Comparison of ENCODE assay signal across 23 mouse cellular contexts in genomic region chr11:47473493-47474230, GRCm38 (mm10).
A peak's percentile ranks its signal among the peaks of the same experiment; 100 is the strongest.
DNase-seq lines count a peak whose midpoint lies in the region; ATAC-seq and TF ChIP-seq lines count a peak whose summit lies in the region.
"Had no signal": no experiment of that assay in that cellular context is flagged by ENCODE, and none has a peak within 500 bp of the region (broad histone marks: within the 10 kb centered on the region; RNA-seq: fewer than 3 reads in every experiment).

No protein-coding gene starts in this region.

- no peak for ATAC-seq in embryonic facial prominence, embryonic 14.5 days (ENCODE audit: low read depth)
- no peak for ATAC-seq in limb, embryonic 14.5 days (ENCODE audit: low FRiP score, low read depth)
- no peak for ATAC-seq in hindbrain, embryonic 16.5 days
- ATAC-seq: inflammation-experienced regulatory T-cells, adult 6 months had no signal

- H3K4me2 ChIP-seq in embryonic facial prominence, embryonic 14.5 days (ENCODE audit: low read depth, low read length), result no peak overlapping the region
- no peak overlapping the region for H3K4me2 ChIP-seq in limb, embryonic 14.5 days (replicated peaks; ENCODE audit: low read depth, low read length, severe bottlenecking)
- no peak overlapping the region for H3K4me2 ChIP-seq in hindbrain, embryonic 16.5 days (ENCODE audit: low read length)
- H3K4me2 ChIP-seq: embryonic facial prominence, embryonic 12.5 days; hindbrain, embryonic 12.5 days; liver, embryonic 13.5 days; lung, embryonic 14.5 days had no signal

- H3K9me3 ChIP-seq in embryonic facial prominence, embryonic 14.5 days (ENCODE audit: control insufficient read depth, low read length), result no peaks in the 10 kb centered on the region
- no peaks in the 10 kb centered on the region for H3K9me3 ChIP-seq in embryonic facial prominence, embryonic 10.5 days
- no peaks in the 10 kb centered on the region for H3K9me3 ChIP-seq in limb, embryonic 14.5 days (ENCODE audit: control insufficient read depth, low read length)
- no peaks in the 10 kb centered on the region for H3K9me3 ChIP-seq in limb, embryonic 10.5 days (replicated peaks)
- H3K9me3 ChIP-seq in hindbrain, embryonic 16.5 days (ENCODE audit: control insufficient read depth, low read length), result no peaks in the 10 kb centered on the region
- H3K9me3 ChIP-seq: embryonic facial prominence, embryonic 12.5 days; G1E; hindbrain, embryonic 12.5 days; liver, embryonic 13.5 days; midbrain, embryonic 10.5 days had no signal

- DNase-seq in embryonic facial prominence, embryonic 14.5 days (ENCODE audit: low spot score), result peak; percentile 52
- no peak for DNase-seq in embryonic facial prominence, embryonic 10.5 days (ENCODE audit: low spot score)
- peak; percentile 5 for DNase-seq in limb, embryonic 14.5 days (ENCODE audit: low spot score)
- DNase-seq in limb, embryonic 10.5 days (ENCODE audit: low spot score), result no peak
- peak; percentile 30 to 65 for DNase-seq in left cerebral cortex, postnatal 14 days (ENCODE audit: low spot score in 2 of 2)
- peak; percentile 2 for DNase-seq in right cerebral cortex, postnatal 4 days
- no peak for DNase-seq in gastrocnemius, postnatal 36 days
- DNase-seq: adrenal gland, postnatal 14 days; cerebellum, adult 11 months; gastrocnemius, postnatal 14 days; heart, adult 2 months; kidney, adult 9 months; layer of hippocampus, adult 9-11 months; liver, embryonic 13.5 days; lung, embryonic 14.5 days had no signal

- no peak overlapping the region for H3K9ac ChIP-seq in embryonic facial prominence, embryonic 14.5 days (ENCODE audit: low read depth, low read length)
- H3K9ac ChIP-seq in limb, embryonic 14.5 days (ENCODE audit: low read depth, low read length, severe bottlenecking), result no peak overlapping the region
- H3K9ac ChIP-seq in hindbrain, embryonic 16.5 days (ENCODE audit: low read depth, low read length), result no peak overlapping the region
- H3K9ac ChIP-seq: embryonic facial prominence, embryonic 12.5 days; hindbrain, embryonic 12.5 days; liver, embryonic 13.5 days; lung, embryonic 14.5 days had no signal

- TF ChIP-seq POLR2A in limb, embryonic 14.5 days (IDR thresholded peaks at IDR 0.05; ENCODE audit: borderline replicate concordance, extremely low read depth, insufficient read depth, insufficient read length), result no peak

- intact Hi-C loops in left cerebral cortex, postnatal 14 days (cut with DNase I), result no loop called here
- intact Hi-C loops in gastrocnemius, postnatal 36 days (cut with DNase I), result no loop called here

- no peak overlapping the region for H3K27ac ChIP-seq in embryonic facial prominence, embryonic 14.5 days (replicated peaks; ENCODE audit: low read depth, low read length)
- H3K27ac ChIP-seq in embryonic facial prominence, embryonic 10.5 days (replicated peaks), result no peak overlapping the region
- no peak overlapping the region for H3K27ac ChIP-seq in limb, embryonic 14.5 days (replicated peaks; ENCODE audit: low read depth, low read length)
- no peak overlapping the region for H3K27ac ChIP-seq in limb, embryonic 10.5 days
- H3K27ac ChIP-seq in hindbrain, embryonic 16.5 days (ENCODE audit: low read depth, low read length), result no peak overlapping the region
- H3K27ac ChIP-seq: embryonic facial prominence, embryonic 12.5 days; heart, adult 2 months; hindbrain, embryonic 12.5 days; liver, embryonic 13.5 days; macrophage; midbrain, embryonic 10.5 days; stomach, postnatal 0 days had no signal

- H3K4me3 ChIP-seq in embryonic facial prominence, embryonic 14.5 days (ENCODE audit: low read depth, low read length), result no peak overlapping the region
- H3K4me3 ChIP-seq in embryonic facial prominence, embryonic 10.5 days, result no peak overlapping the region
- H3K4me3 ChIP-seq in limb, embryonic 14.5 days (replicated peaks; ENCODE audit: low read length), result no peak overlapping the region
- no peak overlapping the region for H3K4me3 ChIP-seq in limb, embryonic 10.5 days
- no peak overlapping the region for H3K4me3 ChIP-seq in hindbrain, embryonic 16.5 days (ENCODE audit: low read length)
- H3K4me3 ChIP-seq: embryonic facial prominence, embryonic 12.5 days; heart, adult 2 months; hindbrain, embryonic 12.5 days; liver, embryonic 13.5 days; midbrain, embryonic 10.5 days had no signal

- H3K4me1 ChIP-seq in embryonic facial prominence, embryonic 14.5 days (ENCODE audit: control insufficient read depth, insufficient read depth, low read length), result no peaks in the 10 kb centered on the region
- no peaks in the 10 kb centered on the region for H3K4me1 ChIP-seq in embryonic facial prominence, embryonic 10.5 days
- H3K4me1 ChIP-seq in limb, embryonic 14.5 days (ENCODE audit: control insufficient read depth, insufficient read depth, low read length), result no peaks in the 10 kb centered on the region
- H3K4me1 ChIP-seq in limb, embryonic 10.5 days, result no peaks in the 10 kb centered on the region
- H3K4me1 ChIP-seq in hindbrain, embryonic 16.5 days (ENCODE audit: control insufficient read depth, insufficient read depth, low read depth, low read length), result no peaks in the 10 kb centered on the region
- H3K4me1 ChIP-seq: embryonic facial prominence, embryonic 12.5 days; hindbrain, embryonic 12.5 days; liver, embryonic 13.5 days; midbrain, embryonic 10.5 days had no signal

- WGBS in embryonic facial prominence, embryonic 14.5 days, result 41% methylated on average over 1 of the region's 1 CpGs
- 59% methylated on average over 1 of the region's 1 CpGs for WGBS in embryonic facial prominence, embryonic 10.5 days
- 40% methylated on average over 1 of the region's 1 CpGs for WGBS in limb, embryonic 14.5 days
- WGBS in limb, embryonic 10.5 days, result 60% methylated on average over 1 of the region's 1 CpGs
- 26% methylated on average over 1 of the region's 1 CpGs for WGBS in hindbrain, embryonic 16.5 days

- H3K36me3 ChIP-seq in embryonic facial prominence, embryonic 14.5 days (ENCODE audit: control insufficient read depth, insufficient read depth, low read length), result no peaks in the 10 kb centered on the region
- no peaks in the 10 kb centered on the region for H3K36me3 ChIP-seq in embryonic facial prominence, embryonic 10.5 days (replicated peaks)
- H3K36me3 ChIP-seq in limb, embryonic 14.5 days (ENCODE audit: control insufficient read depth, insufficient read depth, low read length), result no peaks in the 10 kb centered on the region
- no peaks in the 10 kb centered on the region for H3K36me3 ChIP-seq in limb, embryonic 10.5 days
- H3K36me3 ChIP-seq in hindbrain, embryonic 16.5 days (ENCODE audit: control insufficient read depth, insufficient read depth, low read length), result no peaks in the 10 kb centered on the region
- H3K36me3 ChIP-seq: embryonic facial prominence, embryonic 12.5 days; G1E; hindbrain, embryonic 12.5 days; liver, embryonic 13.5 days; midbrain, embryonic 10.5 days had no signal

- no peaks in the 10 kb centered on the region for H3K27me3 ChIP-seq in embryonic facial prominence, embryonic 14.5 days (replicated peaks; ENCODE audit: control insufficient read depth, insufficient read depth, low read length)
- no peaks in the 10 kb centered on the region for H3K27me3 ChIP-seq in embryonic facial prominence, embryonic 10.5 days (replicated peaks; ENCODE audit: low read depth, poor library complexity, severe bottlenecking)
- H3K27me3 ChIP-seq in limb, embryonic 14.5 days (ENCODE audit: control insufficient read depth, insufficient read depth, low read length), result no peaks in the 10 kb centered on the region
- H3K27me3 ChIP-seq in limb, embryonic 10.5 days (ENCODE audit: low read depth, poor library complexity, severe bottlenecking), result no peaks in the 10 kb centered on the region
- no peaks in the 10 kb centered on the region for H3K27me3 ChIP-seq in hindbrain, embryonic 16.5 days (replicated peaks; ENCODE audit: control insufficient read depth, insufficient read depth, low read length)
- H3K27me3 ChIP-seq: embryonic facial prominence, embryonic 12.5 days; hindbrain, embryonic 12.5 days; liver, embryonic 13.5 days had no signal

Comparison
In these comparisons a context has a peak if more than half of its experiments do, and no peak if none do; other contexts are left out.
1. DNase-seq: peak in embryonic facial prominence, embryonic 14.5 days (single experiment), limb, embryonic 14.5 days (single experiment), left cerebral cortex, postnatal 14 days (2 of 2) and right cerebral cortex, postnatal 4 days (single experiment); none in embryonic facial prominence, embryonic 10.5 days (single experiment), limb, embryonic 10.5 days (single experiment) and gastrocnemius, postnatal 36 days (0 of 2).